Mouse (Mus musculus) frontal cortex, postnatal 14 days (tissue): ENCODE data around the gene Glrx3.
"Not testable (repeated sequence)": the region's sequence is repeated elsewhere in the genome, so short reads cannot be mapped to it uniquely, and the experiment has no call there.

Experiments
- DNase-seq, 2 experiments: peaks; one replicate each; pipeline ENCODE4 v3.0.0; 2022; ENCODE audit warnings: low spot score in 2 of 2

The Glrx3 gene

DNA sequence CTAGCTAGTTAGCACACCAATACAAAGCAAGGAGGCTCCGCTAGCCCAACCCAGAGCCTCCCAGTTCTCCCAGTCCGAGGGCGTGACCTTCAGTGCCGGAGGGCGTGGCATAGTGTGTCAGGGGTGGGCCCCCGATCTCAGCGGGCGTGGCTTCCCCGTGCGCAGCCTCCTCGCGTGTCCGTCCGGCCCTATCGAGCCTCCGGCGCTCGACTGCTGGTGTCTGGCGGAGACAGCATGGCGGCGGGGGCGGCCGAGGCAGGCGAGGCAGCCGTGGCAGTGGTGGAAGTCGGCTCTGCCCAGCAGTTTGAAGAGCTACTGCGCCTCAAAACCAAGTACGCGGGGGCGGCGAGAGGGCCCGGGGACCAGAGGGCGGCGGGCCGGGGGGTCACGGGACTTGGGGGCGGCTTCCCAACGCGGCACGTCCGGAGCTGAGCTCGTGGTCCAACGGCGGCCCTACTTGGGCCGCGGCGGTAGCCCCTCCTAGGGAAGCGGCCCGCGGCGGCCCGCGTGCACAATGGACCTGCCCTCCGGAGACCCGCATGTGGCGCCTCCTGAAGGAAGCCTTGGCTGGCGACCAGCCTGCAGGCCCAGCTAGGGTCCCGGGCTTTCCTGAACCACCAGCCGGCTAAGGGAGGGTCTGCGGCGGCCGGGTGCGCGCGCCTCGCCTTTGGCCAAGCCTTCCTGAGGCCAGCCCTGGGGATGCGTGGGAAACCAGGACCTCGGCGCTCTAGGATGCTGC, at the start of gene Glrx3:
Gene Glrx3, plus strand, starts transcription at position 175 of the 739 bp plus-strand sequence.
- DNase-seq = peak; percentile 87 to 90

DNA sequence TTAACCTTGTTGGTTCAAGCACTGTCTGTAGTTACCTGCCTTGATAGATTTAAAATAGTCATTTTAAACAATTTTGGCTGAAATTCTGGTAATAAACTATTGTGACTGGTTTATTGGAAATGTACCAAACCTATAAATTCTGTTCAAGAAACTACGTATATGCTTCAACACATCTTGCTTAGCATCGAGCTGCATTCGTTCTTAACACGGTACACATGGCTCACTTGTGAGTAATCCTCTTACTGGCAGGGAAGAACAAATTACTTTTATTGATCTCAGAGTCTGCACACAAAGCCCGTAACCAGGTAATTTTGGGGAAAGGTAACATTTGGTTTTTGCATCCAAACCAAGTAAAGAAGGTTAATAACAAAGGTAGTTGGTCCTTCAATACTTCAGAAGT, 49.6 kb upstream of the Glrx3 start:
- DNase-seq = no peak

DNA sequence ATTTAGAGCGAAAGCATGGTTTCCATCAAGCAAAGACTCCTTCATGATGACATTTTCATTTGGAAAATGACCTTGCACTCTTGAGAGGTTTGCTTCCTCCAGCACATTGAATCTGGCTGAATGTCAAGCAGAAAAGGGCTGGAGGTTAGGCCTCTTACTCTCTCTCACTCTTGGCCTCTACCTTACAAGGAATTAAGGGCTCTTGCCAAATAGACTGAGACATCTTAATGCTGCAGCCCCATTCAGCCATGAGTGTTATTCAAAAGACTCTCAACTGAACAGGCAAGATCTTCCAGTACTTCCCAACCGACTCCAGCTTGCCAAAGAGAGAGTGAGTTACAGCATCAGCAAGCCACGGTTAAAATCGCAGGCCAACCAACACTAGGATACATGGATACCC, 42.0 kb upstream of the Glrx3 start:
- no peak for DNase-seq

DNA sequence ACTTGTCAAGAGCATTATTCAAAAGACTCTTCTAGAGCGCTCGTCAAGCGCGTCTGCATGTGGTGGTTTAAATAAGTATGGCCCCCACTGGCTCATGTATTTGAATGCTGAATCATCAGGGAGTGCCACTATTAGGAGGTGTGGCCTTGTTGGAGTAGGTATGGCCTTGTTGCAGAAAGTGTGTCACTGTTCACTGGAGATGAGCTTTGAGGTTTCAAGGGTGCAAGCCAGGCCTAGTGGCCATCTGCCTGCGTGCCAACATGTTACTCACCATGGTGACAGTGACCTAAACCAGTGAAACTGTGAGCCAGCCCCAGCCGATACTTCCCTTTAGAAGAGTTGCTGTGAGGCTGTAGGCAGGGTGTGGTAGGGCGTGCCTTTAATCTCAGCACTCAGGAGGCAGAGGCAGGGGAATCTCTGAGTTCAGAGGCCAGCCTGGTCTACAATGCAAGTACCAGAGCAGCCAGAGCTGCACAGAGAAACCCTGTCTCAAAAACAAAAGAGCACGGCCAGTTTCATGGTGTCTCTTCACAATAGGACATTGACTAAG, 40.0 kb upstream of the Glrx3 start:
- no peak for DNase-seq

DNA sequence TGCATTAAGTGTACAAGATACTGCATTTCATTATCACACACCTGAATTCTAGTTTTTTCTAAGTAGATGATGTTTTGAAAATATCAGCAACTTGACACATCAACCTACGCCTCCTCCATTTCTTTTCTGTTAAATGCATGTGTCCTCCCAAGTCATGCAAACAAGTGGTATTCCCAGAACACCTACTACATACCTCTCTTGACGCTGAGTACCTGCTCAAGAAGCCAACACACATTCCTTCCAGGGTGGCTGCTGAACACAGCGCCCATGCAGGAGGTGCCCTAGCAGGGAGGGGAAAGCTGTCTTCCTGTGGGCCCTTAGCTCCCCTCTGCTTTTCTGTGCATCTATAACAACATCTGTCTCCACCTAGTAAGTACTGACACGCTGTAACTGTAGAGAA, 38.4 kb upstream of the Glrx3 start:
- no peak for DNase-seq

DNA sequence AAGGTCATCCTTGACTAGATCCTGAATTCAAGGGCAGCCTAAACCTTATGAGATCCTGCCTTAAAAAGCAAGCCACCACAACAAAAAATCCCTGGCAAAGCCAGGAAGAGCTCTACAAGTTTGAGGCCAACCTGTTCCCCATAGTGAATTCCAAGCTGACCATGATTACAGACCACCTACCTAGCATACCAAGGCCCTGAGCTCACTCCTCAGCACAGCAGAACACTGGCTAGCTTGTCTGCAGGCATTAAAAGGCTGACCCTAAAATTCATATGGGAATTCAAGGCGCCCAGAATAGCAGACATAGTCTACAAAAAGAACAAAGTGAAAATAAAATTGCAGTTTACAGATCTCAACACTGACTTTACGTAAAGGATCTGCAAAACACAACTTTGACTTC, 33.3 kb upstream of the Glrx3 start:
- no peak for DNase-seq

DNA sequence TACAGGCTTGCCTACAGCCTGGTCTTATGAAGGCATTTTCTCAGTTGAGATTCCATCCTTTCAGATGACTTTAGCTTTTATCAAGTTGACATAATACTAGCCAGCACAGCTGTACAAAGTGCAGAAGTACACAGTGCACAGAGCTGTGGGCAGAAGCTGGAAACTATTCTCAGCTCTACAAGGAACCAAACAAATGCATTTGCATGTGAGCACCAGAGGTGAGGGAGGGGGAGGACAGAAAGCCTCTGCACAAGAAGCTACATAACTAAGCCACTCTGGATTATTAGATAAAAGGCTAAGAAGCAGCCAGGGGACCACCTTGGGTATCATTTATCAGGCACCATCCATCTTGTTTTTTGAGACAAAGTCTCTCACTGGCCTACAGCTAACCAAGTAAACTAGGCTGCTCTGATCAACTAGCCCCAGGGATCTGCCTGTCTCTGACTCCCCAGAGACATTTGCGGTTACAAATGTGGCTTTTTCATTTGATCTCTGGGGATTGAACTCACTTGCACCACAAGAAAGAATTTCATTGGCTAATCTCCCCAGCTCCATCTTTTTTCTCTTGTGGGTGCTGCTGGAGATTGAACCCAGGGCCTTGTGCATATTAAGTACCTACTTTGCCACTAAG, 29.9 kb upstream of the Glrx3 start:
- no peak for DNase-seq

DNA sequence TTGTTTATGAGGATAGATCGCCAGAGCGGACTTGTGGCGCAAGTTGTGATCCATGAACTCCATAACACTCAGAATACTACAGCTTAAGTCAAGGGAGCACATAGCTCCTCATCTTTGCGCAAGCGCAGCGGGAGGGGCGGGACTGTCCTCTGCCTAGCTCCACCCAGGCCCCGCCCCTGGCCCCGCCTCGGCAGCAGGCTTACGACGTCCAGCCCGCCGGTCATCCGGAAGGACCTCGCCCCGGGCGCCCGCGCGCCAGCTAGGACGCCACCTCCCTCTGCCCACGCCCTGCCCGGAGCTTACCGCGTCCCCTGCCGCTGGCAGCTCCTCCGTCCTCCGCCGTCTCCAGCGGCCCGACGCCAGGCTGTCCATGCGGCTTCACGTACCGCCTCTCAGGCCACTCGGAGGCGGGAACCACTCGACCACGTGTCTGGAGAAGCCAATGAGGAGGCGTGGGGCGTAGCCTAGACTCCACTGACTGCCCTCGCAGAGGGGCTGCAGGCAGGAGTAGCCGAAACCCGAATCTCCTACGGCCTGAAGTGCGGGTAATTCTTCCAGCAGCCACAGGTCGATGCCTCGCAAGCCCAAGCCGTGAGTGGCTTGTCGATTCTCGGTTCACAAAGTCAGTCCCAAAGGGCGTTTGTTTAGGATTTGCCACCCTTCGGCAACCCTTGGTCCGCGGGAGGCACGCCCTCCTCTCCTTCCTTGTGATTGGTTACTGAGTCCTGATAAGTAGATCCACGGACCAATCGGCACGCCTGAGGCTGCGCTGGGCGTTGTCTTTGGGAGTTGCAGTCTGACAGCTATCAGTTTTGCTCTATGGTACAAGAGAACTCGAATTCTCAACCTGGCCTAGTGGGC, 26.8 kb upstream of the Glrx3 start, which contains the start of gene 9430038I01Rik:
Gene 9430038I01Rik, minus strand, starts transcription at position 426 of the 861 bp plus-strand sequence.
- peak; percentile 91 to 93 for DNase-seq

DNA sequence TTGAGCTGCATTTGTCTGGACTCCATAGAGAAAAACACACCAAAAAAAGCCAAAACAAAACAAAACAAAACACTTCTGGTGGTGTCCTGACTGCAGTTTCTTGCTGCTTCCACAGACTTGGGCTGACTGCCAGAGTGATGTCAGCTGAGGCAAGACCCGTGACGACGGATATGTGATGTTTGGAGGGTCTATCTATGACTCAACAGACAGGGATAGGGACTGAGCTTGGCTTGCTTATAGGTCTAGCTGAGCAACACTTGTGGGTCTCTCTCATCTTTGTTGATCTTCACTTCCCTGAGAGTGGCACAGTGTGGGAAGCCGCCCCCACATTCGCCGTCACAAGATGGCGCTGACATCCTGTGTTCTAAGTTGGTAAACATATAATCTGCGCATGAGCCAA, 22.7 kb upstream of the Glrx3 start:
- no peak for DNase-seq

DNA sequence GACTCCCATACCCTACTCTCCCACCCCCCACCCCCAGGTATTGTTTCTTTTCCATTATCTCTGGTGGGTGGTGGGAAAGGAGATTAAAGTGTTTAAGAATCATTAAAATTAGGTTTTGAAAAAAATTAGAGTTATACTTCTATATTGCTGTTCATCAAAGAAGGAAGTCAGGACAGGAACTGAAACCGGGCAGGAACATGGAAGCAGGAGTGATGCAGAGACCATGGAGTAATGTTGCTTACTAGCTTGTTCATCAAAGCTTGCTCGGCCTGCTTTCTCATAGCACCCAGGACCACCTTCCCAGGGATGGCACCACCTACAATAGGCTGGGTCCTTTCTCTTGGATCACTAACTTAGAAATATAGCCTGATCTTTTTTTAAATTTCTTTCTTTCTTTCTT, 16.9 kb upstream of the Glrx3 start:
- DNase-seq = no peak

DNA sequence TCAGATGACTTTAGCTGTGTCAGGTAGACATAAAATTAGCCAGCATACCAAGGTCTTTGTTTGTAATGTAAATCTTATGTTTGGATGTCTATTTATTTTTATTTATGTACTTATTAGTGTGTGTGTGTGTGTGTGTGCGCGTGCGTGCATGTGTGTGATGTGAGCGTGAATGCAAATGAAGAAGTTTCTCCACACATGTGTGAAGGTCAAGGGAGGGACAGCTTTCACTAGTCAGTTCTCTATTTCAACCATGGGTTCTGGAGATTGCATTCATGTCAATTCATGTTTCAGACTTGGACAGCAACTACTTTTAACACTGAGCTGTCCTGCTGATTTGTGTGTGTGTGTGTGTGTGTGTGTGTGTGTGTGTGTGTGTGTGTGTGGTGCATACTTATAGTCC, 16.2 kb upstream of the Glrx3 start:
- no peak for DNase-seq

DNA sequence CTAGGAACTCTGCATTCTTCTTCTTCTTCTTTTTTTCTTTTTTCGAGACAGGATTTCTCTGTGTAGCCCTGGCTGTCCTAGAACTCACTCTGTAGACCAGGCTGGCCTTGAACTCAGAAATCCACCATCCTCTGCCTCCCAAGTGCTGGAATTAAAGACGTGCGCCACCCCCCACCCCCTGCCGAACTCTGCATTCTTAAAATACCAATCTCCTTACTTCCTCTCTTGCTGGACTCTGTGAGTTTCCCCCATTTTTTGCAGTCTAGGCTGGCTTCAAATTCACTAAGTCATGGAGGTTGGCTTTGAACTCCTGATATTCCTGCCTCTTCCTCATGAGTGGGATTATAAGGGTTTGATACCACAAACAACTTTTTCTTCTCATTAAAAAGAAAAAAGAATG, 10.7 kb upstream of the Glrx3 start:
- no peak for DNase-seq

DNA sequence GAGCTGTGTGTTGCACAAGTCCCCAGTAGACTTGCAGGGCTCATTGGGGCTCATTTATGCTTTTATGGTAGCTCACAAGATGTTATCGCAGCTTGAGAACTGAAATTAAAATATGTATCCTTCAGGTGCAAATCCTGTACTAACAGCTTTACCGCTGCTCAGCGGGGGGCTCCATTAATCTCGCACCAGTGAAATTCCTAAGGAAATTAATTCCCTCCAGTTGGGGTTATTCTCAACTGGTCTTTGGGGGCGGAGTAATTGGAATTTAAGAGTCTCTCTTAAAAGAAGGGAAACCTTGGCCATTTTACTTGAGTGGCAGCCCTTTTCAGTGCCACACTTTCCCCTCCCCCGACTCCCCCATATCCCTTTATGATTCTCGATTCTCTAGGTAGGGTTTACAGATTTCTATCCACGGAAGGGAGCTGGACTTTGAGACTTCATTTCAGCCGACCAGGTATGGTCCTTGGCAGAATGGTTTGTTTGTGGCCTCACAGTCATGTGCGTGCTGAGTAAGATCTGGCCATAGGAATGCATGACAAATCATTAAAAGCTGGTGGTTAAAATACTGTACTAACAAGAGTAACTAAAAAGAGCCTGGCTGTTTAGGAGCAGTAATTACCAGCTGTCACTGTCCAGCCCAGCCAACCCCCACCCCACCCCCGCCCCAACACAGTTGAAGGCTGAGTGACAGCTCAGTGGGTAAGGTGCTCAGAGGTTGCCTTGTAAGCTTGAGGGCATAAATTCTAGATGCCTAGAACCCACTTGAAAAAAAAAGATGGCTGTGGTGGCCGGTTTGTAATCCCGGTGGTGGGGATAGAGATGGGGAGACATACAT, 5.4 kb upstream of the Glrx3 start:
- no peak for DNase-seq

DNA sequence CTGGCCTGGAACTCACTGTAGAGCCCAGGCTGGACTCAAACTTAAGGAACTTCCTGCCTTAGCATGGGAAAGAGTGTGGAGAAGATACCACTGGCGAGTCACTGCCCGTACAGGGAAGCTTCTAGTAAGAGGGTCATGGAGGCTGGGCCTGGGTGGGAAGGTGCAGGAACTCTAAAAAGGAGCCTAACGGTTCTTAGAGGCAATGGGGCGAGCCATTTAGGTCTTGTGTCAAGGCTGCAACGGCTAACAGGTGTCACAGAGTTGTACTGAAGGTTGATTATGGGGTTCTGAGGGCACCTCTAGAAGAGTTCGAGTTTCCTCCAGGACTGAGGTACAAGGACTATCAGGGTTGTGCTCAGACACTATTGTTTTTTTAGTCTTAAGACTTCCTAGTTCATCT, 513 bp upstream of the Glrx3 start:
- DNase-seq = no peak

DNA sequence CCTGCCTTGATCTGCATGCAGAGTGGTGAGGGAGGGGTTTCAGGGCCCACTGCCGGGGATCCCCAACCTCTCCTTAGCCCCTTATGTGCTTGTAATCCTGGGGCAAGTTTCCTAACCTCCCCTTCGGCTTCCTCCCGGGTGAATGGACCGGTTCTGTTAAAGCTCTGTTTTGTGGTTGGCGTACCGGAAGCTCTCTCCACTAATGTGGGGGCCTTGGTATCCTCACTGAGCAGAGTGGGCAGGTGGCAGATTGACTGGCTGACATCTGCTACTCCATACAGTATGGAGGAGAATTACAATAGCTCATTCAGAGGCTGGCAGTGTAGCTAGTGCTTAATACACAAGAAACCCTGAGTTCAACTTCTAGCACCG, 751 bp downstream of the Glrx3 start:
- DNase-seq = peak; percentile 17 to 26

DNA sequence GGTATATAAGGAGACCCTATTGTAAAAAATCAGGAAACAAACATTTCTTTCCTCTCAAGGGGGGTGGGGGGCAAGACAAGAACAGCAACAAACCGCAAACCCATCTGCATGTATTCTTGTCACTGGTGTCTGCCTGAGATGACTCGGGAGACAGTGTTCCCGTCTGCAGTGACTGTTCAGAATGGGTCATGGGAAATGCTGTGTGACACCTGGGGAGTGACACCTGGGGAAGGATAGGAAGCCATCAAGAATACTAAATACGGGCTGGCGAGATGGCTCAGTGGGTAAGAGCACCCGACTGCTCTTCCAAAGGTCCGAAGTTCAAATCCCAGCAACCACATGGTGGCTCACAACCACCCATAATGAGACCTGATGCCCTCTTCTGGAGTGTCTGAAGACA, 1.5 kb downstream of the Glrx3 start:
- DNase-seq = not testable (repeated sequence)

DNA sequence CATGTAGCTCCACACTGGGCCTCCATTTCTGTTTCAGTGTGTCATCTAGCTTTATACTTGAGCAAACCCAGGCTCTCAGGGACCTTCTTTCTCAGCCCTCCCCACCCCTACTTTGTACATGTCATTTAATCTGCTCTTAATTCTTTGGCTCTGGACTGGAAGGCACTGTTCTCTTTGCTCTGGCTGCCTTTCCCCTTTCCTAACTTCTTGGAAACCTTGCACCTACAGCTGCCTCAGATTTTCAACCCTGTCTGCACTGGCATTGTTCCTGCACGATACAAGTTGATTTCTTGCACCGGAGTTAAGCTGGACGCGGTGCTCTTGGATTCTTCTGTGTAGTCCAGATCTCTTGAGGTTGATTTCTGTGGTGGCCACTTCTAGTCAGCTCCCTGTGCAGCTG, 5.5 kb downstream of the Glrx3 start:
- DNase-seq = no peak

DNA sequence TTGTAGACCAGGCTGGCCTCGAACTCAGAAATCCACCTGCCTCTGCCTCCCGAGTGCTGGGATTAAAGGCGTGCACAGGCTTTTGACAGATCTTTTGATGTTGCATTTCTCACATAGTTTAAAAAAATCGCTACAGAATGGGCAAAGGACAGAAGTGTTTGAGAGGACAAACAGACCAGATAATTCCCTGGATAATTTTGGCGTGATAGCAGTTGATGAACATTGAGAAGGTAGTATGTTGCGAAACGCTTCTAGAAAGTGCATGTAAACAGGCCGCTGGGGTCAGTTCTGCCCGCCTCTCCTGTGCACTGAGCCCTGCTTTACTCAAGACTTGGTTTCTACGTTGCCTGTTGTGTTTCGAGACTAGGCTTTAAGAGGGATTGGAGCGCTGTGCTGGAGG, 7.9 kb downstream of the Glrx3 start:
- DNase-seq = no peak

DNA sequence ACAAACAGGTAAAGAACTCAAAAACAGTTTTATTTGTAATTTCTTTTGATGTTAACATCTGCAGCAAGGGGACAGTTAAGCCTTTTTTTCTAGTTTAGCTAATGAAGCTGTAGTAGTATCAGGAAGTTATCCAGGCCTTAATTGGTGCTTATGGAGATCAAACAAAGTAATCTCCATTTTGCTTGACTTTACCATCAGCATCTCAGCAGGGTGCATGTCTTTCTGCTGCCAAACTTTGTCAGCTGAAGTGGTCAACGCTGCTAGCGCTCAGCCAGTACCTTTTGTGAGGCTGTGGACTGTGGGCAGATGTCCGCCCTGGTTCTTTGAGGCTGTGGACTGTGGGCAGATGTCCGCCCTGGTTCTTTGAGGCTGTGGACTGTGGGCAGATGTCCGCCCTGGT, 24.0 kb downstream of the Glrx3 start:
- no peak for DNase-seq

DNA sequence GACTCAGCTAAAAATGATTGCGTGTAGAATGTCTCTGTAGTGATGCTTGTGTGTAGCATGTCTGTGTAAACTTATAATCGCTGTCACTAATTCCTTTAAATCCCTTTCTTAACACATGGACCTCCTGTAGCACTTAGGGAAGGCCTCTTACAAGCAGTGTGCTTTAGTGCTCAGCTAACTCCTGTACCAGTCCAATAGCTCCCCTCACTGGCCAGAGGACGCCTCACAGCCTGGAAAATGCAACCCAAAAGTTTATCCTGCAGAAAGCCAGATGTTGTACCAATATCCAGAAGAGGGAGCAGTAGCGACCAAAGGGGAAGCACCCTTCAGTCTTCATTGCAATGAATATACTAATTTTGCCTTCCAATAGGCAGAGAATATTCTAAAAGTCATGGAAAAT, 30.8 kb downstream of the Glrx3 start:
- peak; percentile 51 to 58 for DNase-seq

DNA sequence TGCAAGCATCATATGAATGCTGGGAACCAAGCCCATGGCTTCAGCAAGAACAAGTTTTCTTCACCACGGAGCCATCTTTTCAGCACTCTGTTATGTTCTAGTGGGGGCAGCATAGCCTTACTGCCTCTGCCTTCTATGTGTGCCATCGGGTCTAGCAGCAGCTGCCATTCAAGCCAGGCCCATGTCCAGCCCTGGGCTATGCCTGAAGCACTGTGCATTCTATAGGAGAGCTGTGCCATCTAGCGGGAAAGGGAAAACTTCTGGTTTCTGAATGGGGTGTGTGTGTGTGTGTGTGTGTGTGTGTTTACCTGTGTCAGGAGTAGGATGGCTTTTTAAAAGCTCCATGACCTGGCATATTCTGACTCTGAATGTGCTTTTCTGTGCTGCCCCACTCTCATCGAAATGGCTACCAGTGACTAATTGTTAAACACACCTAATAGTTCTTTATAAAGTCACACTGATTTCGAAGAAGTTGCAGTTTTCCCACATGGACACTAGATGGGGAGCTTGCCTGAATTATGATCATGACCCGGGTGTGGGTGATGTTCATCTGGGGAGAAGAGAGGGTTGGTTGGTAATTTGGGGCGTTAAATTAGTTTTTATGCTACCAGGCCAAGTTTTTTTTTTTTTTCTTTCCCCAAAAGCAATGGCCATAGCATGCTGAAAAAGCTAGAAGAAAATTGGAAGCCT, 34.2 kb downstream of the Glrx3 start:
- DNase-seq = no peak
